Mouse (Mus musculus) adrenal gland, postnatal 10 days (tissue): ENCODE measurements around the gene Emilin2. TPM values are rescaled to one million over a fixed set of nuclear protein-coding genes. Genes with fewer than 3 reads are reported as not detected.
"Not testable (repeated sequence)": the region's sequence is repeated elsewhere in the genome, so short reads cannot be mapped to it uniquely, and the experiment has no call there.

Experiments
- DNase-seq: peaks from one replicate; pipeline ENCODE4 v3.0.0; 2021; ENCODE audit warnings: mixed read lengths
- long read RNA-seq, 2 experiments: library from polyadenylated mRNA; stranded (forward); transcript quantifications; one replicate each; pipeline ENCODE4 v2.0.0; 2021
- total RNA-seq, 2 experiments: library from RNA; stranded (reverse); gene quantifications; 2 replicates each; pipeline ENCODE4 v1.2.3; 2021

Emilin2 gene
- 10 to 100 TPM; 14.0 to 15.4 TPM for total RNA-seq
- long read RNA-seq, experiment 1, transcript Emilin2-203 (8 exons, 3,939 nt) = major isoform, 7 of 16 reads
- long read RNA-seq, experiment 1, partial matches to known transcripts = 5 of 16 reads
- long read RNA-seq, experiment 1, other reads (novel, unspliced or antisense) = 3 of 16 reads
- long read RNA-seq, experiment 2, partial matches to known transcripts = 0 of 5 reads
- long read RNA-seq, experiment 2, other reads (novel, unspliced or antisense) = 1 of 5 reads

DNA sequence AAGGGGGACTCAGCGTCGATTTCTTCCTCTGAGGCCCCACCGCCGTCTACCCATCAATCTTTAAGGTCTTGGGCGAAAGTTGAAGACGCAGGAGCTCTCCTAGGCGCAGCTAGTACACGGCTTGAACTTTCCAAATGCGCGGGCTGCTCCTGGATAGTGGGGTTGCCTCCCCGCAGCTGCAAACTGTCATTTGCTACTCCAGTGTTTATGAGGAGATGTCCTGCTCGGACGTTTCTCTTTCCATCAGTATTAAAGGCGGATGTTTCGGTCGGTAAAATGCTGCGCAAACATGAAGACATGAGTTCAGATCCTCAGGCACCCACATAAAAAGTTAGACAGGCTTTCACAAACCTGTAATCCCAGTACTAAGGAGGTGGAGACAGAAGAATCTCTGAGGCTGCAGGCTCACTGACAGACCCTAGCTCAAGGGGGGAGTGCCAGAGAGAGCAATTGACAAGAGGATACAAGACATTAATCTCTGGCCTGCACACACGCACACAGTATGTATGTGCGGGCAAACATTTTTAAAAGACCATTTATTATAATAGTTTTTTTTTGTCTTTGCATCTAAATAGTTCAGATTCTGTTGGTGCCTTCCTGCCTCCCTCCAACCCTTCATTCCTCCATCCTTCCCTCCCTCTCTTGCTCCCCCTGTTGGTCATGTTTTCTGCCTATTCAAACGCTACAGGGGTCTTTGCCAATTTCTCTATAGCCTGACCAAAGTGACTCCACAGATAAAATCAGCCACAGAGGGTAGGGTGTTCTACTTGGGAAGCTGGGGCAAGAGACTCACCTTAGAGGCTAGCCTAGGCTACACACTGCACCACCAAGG, at the start of gene Emilin2:
Emilin2 (minus strand) TSS at position 639 of the 832 bp plus-strand sequence.
- peak; percentile 55 for DNase-seq

DNA sequence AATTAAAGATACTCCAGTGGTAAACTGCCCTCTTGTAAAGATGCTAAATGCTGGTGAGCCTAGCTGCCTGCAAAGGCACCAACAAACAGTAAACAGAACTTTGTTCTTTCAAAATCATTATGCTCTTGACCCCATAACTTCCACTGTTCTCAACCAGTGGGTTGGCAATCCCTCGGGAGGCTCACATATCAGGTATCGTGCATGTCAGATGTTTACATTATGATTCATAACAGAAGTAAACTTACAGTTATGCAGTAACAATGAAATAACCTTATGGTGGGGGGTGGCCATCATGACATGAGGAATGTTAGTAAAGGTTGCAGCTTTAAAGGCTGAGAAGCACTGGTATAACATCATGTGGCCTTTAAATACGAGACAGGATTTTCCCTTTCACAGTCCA, 43.7 kb upstream of the Emilin2 start:
- DNase-seq = no peak

DNA sequence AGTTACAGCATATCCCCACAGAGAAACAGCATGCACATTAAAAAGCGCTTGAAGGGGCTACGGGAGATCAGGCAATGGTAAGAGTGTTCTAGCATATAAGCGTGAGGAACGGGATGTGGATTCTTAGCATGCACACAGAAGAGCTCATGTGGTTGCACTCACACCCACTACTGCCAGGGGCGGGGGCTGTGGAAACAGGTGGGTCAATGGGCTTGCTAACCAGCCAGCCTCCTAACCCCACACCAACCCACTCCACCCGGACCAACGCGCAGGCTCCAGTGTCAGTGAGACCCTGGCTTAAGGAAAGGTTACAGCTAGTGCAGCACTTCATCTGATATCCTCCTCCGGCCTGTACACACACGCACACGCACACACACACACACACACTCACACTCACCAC, 42.4 kb upstream of the Emilin2 start:
- no peak for DNase-seq

DNA sequence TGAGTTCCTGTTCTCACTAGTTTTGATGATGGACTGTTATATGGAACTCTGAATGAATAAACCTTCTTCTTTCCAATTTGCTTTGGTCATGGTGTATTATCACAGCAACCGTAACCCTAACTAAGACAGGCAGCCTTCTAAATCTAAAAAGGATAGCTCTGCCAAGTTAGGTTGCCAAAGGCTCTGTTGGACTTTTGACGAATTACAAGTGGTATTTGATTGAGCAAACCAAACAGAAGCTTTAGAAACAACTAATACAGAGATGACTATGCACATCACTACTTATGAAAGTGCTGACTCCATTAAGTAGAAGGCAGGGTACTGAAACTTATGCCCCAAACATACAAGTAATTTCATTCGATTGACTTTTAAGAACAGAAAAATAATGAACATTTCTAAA, 36.4 kb upstream of the Emilin2 start:
- no peak for DNase-seq

DNA sequence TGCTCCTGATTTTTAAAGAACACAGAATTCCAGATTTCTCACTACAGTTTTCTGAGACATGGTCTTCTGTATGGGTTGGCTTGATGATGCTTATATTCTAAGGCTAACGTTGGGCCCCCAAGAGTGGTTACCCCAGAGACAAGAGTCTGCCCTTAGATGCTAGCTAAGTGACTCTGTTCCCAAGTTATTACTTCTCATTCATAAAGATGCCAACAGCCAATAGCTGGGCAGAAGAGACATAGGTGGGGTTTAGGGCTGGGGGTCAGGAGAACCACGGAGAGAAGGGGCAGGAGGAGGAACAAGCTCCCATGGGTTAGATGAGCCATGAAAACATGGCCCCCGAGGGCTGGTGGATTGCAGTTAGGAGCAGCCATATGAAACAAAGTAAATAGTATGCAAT, 30.2 kb upstream of the Emilin2 start:
- no peak for DNase-seq

DNA sequence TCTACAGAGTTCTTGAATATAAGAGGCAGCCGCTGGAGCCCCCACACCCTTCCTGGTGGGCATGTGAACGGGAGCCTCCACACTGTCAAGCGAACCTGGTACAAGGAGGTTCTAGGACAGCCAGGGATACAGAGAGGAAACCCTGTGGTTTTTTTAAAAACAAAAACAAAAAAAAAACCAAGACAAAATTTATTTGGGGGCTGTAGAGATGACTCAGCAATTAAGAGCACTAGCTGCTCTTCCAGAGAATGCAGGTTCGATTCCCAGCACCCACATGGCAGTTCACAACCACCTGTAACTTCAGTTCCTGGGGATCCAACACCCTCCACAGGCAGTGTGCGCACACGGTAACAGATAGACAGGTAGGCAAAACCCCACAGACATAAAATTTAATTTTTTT, 26.8 kb upstream of the Emilin2 start:
- no peak for DNase-seq

DNA sequence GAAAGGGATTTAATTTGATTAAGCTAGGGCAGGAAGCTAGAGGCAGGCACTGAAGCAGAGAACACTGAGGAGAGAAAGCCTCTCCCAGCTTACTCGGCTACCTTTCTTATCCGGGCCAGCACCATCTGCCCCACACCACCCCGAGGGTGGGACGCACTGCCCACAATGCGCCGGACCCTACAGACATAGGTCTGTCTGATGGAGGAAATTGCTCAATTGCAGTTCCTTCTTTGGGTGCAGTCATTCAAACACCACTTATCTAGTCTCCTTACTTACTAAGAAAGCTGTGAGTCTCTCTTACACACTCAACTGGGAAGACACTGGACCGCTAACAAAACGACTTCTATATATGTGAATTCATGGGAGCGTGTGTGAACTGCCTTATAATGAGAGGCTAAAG, 25.8 kb upstream of the Emilin2 start:
- no peak for DNase-seq

DNA sequence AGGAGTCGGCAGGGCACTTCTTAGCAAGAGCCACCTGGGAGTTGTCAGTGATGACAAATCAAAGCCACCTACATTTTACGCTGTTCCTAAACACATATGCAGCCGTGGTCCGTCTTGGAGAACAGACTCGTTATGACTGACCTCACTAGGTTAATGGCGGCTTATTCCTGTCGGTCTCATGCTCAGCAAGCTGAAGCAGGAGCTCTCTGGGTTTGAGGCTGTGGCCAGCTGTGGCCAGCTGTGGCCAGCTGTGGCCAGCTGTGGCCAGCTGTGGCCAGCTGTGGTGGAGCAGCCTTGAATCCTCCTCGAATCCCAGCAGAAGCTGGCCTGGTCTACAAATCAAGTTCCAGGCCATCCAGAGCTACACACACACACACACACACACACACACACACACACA, 24.6 kb upstream of the Emilin2 start:
- no peak for DNase-seq

DNA sequence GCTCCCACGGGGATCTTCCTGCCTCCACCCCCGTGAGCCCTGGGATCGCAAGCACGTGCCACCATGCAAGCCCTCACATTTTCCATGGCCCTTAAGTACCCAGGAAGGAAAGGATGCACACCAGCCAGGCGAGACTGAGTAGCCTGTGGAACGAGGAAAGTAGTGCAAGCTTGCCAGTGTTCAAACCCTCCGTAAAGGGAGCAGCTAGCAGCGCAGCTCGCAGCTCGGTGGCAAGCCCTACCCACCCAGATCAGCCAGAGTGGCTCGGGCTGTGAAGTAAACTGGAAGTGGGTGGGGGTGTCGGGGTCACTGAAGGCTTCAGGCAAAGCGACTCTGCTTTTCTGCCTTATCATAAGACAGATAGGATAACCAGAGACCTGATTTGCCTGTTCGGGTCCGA, 20.5 kb upstream of the Emilin2 start:
- no peak for DNase-seq

DNA sequence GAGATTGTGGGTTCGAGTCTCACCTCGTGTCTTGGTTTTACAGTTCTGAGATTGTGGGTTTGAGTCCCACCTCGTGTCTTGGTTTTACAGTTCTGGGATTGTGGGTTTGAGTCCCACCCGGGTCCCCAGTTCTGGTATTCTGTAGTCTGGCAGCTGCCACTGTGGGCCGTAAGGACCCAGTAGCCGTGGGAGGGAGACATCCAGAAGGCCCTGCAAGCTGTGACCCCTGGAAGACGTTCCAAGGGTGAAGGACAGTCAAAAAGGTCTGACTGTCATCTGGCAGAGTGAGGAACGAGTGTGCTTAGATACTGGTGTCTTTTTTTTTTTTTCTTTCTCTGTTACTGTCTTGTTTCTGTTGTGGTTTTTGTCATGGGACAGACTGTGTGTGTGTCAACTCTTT, 9.0 kb upstream of the Emilin2 start:
- not testable (repeated sequence) for DNase-seq

DNA sequence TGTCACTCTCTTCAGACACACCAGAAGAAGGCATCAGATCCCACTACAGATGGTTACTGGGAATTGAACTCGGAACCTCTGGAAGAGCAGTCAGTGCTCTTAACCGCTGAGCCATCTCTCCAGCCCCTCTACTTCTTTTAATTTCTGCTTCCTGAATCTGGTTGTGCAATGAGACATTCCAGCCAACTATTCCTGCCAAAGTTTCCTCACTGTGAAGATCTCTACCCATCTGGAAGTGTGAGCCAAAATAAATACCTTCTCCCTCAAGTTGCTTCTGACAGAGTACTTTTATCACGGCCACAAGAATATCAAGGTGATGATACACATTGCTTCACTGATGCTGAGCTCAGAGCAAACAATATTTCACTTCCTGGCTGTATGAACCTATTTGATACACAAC, 7.6 kb upstream of the Emilin2 start:
- no peak for DNase-seq

DNA sequence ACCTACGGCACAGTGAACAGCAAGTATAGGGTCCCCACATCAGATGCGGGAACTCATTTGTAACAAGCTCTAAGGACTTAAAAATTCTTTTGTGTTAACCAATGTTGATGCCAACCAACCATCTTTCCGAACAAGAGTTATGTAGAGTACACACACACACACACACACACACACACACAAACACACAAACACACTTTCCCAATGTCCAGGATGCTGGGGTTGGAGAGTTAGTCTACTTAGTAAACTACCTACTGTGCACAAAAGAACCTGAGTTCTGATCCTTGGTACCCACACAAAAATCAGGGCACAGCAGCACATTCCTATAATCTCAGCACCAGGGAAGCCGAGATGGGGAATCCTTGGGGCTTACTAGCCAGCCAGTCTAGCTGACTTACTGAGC, 5.8 kb upstream of the Emilin2 start:
- DNase-seq = no peak

DNA sequence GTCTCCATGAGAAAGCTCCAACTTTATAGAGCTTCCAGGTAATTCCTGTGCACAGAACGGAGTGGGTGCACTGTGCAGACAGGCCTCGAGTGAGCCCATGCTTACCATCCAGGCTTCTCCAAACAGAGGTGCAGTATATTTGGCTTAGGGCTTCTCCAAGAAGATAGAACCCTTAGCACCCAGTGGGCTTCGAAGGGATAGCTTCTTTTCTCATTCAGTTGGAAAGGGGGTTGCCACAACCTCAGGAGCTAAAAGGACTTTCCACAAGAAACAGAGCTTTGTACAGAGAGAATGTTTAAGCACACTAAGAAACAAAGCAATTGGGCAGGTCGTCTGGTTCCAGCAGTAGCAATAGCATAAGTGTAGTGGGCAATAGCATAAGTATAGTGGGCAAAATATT, 2.5 kb upstream of the Emilin2 start:
- no peak for DNase-seq

DNA sequence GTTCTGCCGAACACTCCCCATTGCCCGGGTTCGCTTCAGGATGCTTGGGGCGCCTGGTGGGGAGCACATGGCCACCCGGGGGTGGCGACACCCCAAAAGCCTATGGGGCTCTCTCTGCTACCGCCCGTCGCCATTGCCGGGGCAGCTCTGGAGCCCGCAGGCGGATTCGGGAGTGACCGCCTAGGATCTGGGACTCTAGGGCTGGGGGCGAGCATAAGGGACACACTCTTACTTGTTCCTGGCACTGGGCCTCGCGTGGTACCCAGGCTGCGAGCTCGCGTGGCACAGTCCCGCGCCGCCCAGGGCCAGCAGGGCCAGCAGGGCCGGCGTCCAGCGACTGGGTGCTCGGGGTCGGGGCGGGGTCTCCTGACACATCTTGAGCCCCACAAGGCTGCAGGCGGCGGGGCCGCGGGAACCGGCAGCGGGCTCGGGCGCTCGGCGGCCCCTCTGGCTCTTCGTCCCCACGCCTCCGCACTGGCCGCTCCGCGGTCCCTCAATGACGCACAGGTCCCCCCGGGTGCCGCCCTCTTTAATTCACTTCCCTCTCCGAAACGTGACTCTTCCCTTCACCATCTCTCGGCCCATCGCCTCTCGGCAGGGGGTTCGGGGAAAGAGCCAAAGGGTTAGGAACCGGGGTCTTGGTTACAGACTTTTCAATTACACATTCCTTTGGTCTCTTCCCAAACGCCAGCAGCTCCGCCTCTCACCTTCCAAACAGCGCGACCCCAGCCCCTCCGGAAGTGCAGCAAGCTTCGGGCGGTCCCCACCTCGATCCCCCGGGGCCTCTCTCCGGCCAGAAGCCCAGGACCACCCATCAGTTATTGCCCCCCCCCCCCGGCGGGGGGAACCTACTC, 1.1 kb downstream of the Emilin2 start:
- DNase-seq = peak; percentile 54

DNA sequence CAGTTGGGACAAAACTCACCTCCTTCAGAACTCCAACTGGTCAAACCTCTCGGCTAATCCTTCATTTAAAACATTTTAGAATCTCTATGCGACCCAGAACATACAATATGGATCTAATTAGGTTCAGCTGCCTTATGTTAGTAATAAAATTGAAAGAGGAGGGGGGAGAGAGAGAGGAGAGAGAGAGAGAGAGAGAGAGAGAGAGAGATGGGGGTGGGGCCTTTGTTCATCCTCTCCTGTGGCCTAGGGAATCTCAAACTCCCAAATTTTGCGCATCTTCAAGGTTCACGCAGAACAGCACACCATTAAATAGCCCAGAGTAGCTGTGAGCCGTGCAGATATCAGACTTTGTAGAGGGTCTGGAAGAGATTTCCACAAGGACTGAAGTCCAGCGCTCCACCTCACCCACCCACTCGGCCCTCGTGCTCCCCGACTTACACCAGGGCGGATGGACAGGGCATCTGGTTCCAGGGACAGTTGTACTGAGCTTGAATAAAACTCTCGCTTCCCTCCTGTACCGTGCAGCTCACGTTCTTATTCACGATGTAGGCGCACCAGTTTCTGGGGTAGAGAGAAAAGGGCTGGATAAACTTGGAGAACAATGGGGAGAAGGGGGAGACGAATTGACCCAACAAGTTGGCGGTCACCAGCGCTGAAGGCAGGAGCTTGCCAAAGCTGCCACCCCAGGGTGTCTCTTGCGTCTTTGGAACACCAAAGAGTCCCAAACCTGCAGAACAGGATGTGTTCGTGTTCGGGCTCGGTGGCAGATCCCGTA, 1.9 kb downstream of the Emilin2 start:
- DNase-seq = no peak

DNA sequence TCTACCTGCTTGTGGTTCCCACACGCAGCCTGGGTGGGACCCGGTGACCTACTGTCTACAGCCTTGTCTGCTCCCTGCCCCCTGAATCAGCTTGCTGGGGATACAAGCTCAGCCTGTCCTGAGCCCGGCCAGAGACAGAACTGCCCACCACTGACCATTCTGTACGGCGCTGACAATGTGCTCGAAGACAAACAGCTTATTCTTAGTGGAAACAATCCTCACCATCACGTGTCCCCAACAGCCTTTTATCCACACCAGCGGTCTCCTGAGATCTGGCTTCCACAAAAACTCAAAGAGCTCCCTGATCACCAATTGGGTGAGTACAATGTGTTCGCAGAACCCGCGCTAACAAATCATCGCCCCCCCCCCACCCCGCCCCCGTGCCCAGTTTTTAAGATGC, 2.6 kb downstream of the Emilin2 start:
- DNase-seq = no peak

DNA sequence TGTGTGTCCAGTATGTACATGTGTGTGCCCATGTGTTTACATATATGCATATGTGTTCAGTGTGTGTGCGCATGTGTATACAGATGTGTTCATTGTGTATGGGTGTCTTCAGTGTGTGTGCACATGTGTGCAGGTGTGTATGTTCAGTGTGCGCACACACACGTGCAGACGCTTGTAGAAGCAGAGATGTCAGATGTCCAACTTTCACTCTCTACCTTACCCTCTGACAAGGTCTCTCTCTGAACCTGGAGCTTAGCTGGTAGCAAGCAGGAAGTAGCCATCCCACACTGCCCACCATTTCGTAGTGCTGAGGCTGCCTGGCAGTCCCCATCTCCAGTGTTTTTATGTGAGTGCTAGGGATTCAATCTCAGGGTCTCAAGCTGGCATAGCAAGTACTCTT, 3.5 kb downstream of the Emilin2 start:
- no peak for DNase-seq

DNA sequence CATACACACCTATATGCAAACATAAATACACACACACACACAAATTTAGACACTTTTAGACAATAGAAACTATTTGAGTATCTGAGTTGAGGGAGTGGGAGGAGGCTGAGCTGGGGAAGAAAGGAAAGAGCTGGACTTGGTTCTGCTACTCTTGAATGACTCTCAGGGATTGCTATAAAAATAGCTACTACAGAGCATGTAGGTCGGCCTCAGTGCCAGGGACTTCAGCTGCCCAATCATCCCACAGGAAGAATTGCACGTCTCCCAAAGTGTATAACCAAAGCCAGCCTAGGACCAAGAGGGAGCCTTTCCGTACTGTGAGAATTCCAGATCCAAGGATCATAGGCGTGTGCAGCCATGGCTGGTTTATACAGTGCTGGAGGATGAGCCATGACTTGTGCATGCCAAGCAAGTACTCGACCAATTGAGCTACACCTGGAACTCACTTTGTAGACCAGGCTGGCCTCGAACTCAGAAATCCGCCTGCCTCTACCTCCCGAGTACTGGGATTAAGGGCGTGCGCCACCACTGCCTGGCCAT, 4.5 kb downstream of the Emilin2 start:
- no peak for DNase-seq

DNA sequence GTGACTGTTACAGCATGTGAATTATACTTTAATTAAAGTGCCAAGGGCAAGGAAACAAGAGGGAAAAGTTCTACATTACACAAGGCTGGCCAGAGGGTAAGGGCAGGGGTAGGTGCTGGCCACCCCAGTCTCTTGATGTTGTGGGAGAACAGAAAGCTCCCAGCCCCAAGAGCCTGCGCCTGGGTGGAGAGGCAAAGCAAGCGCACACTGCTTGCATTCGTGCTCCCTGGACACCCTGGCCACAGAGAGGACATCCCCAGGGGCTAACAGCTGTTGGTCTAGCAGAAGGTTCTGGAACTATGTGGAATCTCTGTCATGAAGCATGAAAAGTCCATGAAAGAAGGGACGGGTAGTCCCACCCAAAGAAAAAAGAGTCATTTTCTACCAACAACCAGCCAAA, 5.1 kb downstream of the Emilin2 start:
- DNase-seq = no peak

DNA sequence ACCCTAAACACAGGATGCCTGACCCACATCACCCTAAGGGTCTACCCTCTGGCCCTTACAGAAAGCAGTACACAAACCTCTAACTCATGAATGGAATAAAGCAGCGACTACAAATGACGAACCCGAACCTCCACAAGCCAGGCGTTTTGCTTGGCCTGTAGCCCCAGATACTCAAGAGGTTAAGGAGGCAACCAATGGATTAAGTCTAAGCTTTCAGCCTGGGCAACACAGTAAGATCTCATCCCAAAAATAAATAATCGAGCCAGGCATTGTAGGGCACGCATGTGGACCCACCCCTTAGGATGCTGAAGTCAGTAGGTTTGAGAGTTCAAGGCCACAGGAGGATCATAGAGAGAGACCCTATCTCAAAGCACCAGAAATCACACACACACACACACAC, 5.7 kb downstream of the Emilin2 start:
- DNase-seq = no peak

DNA sequence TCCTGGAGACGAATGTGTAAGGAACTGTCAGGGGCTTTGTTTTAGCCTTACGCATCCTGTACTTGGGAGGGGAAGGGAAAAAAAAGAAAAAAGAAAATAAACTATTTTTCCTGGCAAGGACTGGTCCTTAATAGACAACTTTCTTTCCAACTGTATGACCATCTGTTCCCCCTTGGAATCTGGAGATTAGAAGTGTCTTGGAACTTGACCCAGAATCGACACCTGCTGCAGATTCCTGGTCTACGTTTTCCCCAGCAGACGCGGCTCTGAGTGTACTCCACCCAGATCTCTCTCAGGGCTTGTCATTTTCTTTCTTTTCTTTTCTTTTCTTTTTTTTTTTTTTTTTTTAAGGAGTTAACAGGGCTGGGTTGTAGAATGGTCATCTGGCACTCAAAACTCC, 8.3 kb downstream of the Emilin2 start:
- no peak for DNase-seq

DNA sequence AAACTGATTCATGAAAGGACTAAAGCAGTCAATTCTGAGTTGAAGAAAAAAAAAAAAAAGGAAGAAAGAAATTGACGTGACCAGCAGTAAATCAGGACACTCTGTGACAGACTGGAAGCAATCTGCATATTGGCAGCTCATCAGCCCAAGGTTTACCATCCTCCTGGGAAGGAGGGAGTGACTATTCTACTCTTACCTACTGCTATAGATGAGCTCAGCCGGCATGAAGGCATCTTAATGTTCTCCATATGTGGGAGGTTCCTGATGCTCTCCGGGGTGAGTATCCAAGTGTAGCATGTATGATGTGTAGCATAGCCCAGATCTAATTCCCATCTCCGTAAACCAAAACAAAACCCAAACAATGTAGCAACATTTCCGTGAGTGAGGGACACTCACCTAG, 10.4 kb downstream of the Emilin2 start:
- no peak for DNase-seq
